Comparison of ENCODE assay signal across 17 mouse cellular contexts in genomic region chr2:127251457-127251856, GRCm38 (mm10). TPM values are rescaled to one million over a fixed set of nuclear protein-coding genes. Genes with fewer than 3 reads are reported as not detected.
DNase-seq lines count a peak whose midpoint lies in the region; ATAC-seq and TF ChIP-seq lines count a peak whose summit lies in the region.
"Had no signal": no experiment of that assay in that cellular context is flagged by ENCODE, and none has a peak within 500 bp of the region (broad histone marks: within the 10 kb centered on the region; RNA-seq: fewer than 3 reads in every experiment).

No protein-coding gene starts in this region.

- no peak for TF ChIP-seq CTCF in gastrocnemius, adult 2 months (IDR thresholded peaks at IDR 0.05)

- no peak for ATAC-seq in heart, embryonic 15.5 days (replicated peaks; ENCODE audit: insufficient number of reproducible peaks, insufficient read depth, low FRiP score, low read depth)
- no peak for ATAC-seq in kidney, embryonic 15.5 days (replicated peaks; ENCODE audit: low FRiP score)
- ATAC-seq in forebrain, embryonic 15.5 days (replicated peaks), result no peak
- ATAC-seq: lung, postnatal 0 days had no signal

- peak; percentile 48 for DNase-seq in gastrocnemius, adult 2 months
- DNase-seq in gastrocnemius, postnatal 4 days (ENCODE audit: low spot score in 2 of 2), result no peak
- no peak for DNase-seq in heart, postnatal 10 days
- DNase-seq in kidney, adult 18-20 months, result no peak
- peak; percentile 23 to 55 for DNase-seq in kidney, postnatal 36 days
- DNase-seq: cerebellum, adult 11-12 months; layer of hippocampus, postnatal 36 days; liver; right cerebral cortex, adult 18-20 months; thymus, postnatal 25 days had no signal

- H3K27ac ChIP-seq in gastrocnemius, adult 2 months, result peak overlapping the region; percentile 97
- H3K27ac ChIP-seq in heart, embryonic 15.5 days, result peak overlapping the region; percentile 68
- peak overlapping the region; percentile 63; the same call in 1 of the 2 replicates for H3K27ac ChIP-seq in kidney, embryonic 15.5 days
- no peak overlapping the region for H3K27ac ChIP-seq in forebrain, embryonic 15.5 days (replicated peaks)
- H3K27ac ChIP-seq: midbrain, embryonic 12.5 days; neural tube, embryonic 13.5 days had no signal

- H3K4me1 ChIP-seq in heart, embryonic 15.5 days (replicated peaks), result peaks cover 44% of the 10 kb centered on the region
- peaks cover 46% of the 10 kb centered on the region for H3K4me1 ChIP-seq in kidney, embryonic 15.5 days
- H3K4me1 ChIP-seq in forebrain, embryonic 15.5 days, result peaks cover 33% of the 10 kb centered on the region

- intact Hi-C loops in gastrocnemius, adult 2 months (cut with DNase I), result loop anchor here (5.0 kb wide), 1 partner anchor 46 kb away; no protein-coding TSS in a partner anchor
- intact Hi-C loops in heart, postnatal 10 days (cut with DNase I), result no loop called here

- H3K4me3 ChIP-seq in gastrocnemius, adult 2 months, result peak overlapping the region; percentile 94
- H3K4me3 ChIP-seq in heart, embryonic 15.5 days, result no peak overlapping the region
- no peak overlapping the region for H3K4me3 ChIP-seq in kidney, embryonic 15.5 days (replicated peaks)
- no peak overlapping the region for H3K4me3 ChIP-seq in forebrain, embryonic 15.5 days
- H3K4me3 ChIP-seq: midbrain, embryonic 12.5 days; neural tube, embryonic 13.5 days had no signal

- no peaks in the 10 kb centered on the region for H3K9me3 ChIP-seq in heart, embryonic 15.5 days (replicated peaks)
- H3K9me3 ChIP-seq in kidney, embryonic 15.5 days (replicated peaks), result no peaks in the 10 kb centered on the region
- no peaks in the 10 kb centered on the region for H3K9me3 ChIP-seq in forebrain, embryonic 15.5 days
- H3K9me3 ChIP-seq: G1E; midbrain, embryonic 12.5 days; neural tube, embryonic 13.5 days had no signal

- no peak overlapping the region for H3K9ac ChIP-seq in heart, embryonic 15.5 days
- H3K9ac ChIP-seq in kidney, embryonic 15.5 days, result no peak overlapping the region
- no peak overlapping the region for H3K9ac ChIP-seq in forebrain, embryonic 15.5 days (replicated peaks)
- H3K9ac ChIP-seq: midbrain, embryonic 12.5 days had no signal

- no peaks in the 10 kb centered on the region for H3K27me3 ChIP-seq in heart, embryonic 15.5 days
- no peaks in the 10 kb centered on the region for H3K27me3 ChIP-seq in kidney, embryonic 15.5 days
- H3K27me3 ChIP-seq in forebrain, embryonic 15.5 days, result no peaks in the 10 kb centered on the region
- H3K27me3 ChIP-seq: midbrain, embryonic 12.5 days; neural tube, embryonic 13.5 days had no signal

- no peak overlapping the region for H3K4me2 ChIP-seq in heart, embryonic 15.5 days
- H3K4me2 ChIP-seq in kidney, embryonic 15.5 days, result no peak overlapping the region
- no peak overlapping the region for H3K4me2 ChIP-seq in forebrain, embryonic 15.5 days (replicated peaks)
- H3K4me2 ChIP-seq: midbrain, embryonic 12.5 days; neural tube, embryonic 13.5 days had no signal

- H3K36me3 ChIP-seq in heart, embryonic 15.5 days, result peaks cover 3% of the 10 kb centered on the region; the same call in 1 of the 2 replicates
- peaks cover 14% of the 10 kb centered on the region for H3K36me3 ChIP-seq in kidney, embryonic 15.5 days
- 0 out of 2 replicates have a peak, but pooled peaks cover 3% of the 10 kb centered on the region for H3K36me3 ChIP-seq in forebrain, embryonic 15.5 days

- WGBS in heart, embryonic 15.5 days, result 39% methylated on average over 3 of the region's 3 CpGs
- 47% methylated on average over 3 of the region's 3 CpGs for WGBS in kidney, embryonic 15.5 days
- 70% methylated on average over 3 of the region's 3 CpGs for WGBS in forebrain, embryonic 15.5 days

RNA-seq across cellular contexts. Expression of gene Tmem127, which starts 3.7 kb away (rescaled TPM):
- 10 to 100 TPM; 21.6 to 24.3 TPM for total RNA-seq in gastrocnemius, adult 2 months (2021)
- 10 to 100 TPM; 47.9 to 48.5 TPM for total RNA-seq in gastrocnemius, postnatal 4 days (2021)
- polyA plus RNA-seq in heart, embryonic 15.5 days (2015; fragmentation: Nextera tagmentation; extraction: Ambion mirVana), result 22.0 and 25.9 TPM in 2 replicates
- total RNA-seq in heart, postnatal 10 days (2021), result 10 to 100 TPM; 39.4 to 40.4 TPM
- polyA plus RNA-seq in kidney, embryonic 15.5 days (2015; fragmentation: Nextera tagmentation; extraction: Ambion mirVana), result 29.0 and 29.3 TPM in 2 replicates
- 46.4 and 51.0 TPM in 2 replicates for polyA plus RNA-seq in forebrain, embryonic 15.5 days (2015; fragmentation: Nextera tagmentation; extraction: Ambion mirVana)

RNA-seq across cellular contexts. Expression of gene Ciao1, which starts 3.8 kb away (rescaled TPM):
- 10 to 100 TPM; 48.4 to 53.4 TPM for total RNA-seq in gastrocnemius, adult 2 months (2021)
- total RNA-seq in gastrocnemius, postnatal 4 days (2021), result 10 to 100 TPM; 51.0 to 55.2 TPM
- polyA plus RNA-seq in heart, embryonic 15.5 days (2015; fragmentation: Nextera tagmentation; extraction: Ambion mirVana), result 57.5 and 58.7 TPM in 2 replicates
- 10 to 100 TPM; 57.2 to 60.4 TPM for total RNA-seq in heart, postnatal 10 days (2021)
- 66.8 and 70.8 TPM in 2 replicates for polyA plus RNA-seq in kidney, embryonic 15.5 days (2015; fragmentation: Nextera tagmentation; extraction: Ambion mirVana)
- polyA plus RNA-seq in forebrain, embryonic 15.5 days (2015; fragmentation: Nextera tagmentation; extraction: Ambion mirVana), result 67.6 and 70.0 TPM in 2 replicates

RNA-seq across cellular contexts. Expression of gene Stard7, which starts 18.6 kb away (rescaled TPM):
- total RNA-seq in gastrocnemius, adult 2 months (2021), result 100 to 1,000 TPM in 1 of 2 experiments, 10 to 100 TPM in 1; 88.9 to 152 TPM
- total RNA-seq in gastrocnemius, postnatal 4 days (2021), result 100 to 1,000 TPM; 108 to 129 TPM
- polyA plus RNA-seq in heart, embryonic 15.5 days (2015; fragmentation: Nextera tagmentation; extraction: Ambion mirVana), result 99.6 and 102 TPM in 2 replicates
- 100 to 1,000 TPM; 184 to 187 TPM for total RNA-seq in heart, postnatal 10 days (2021)
- polyA plus RNA-seq in kidney, embryonic 15.5 days (2015; fragmentation: Nextera tagmentation; extraction: Ambion mirVana), result 76.7 and 78.0 TPM in 2 replicates
- polyA plus RNA-seq in forebrain, embryonic 15.5 days (2015; fragmentation: Nextera tagmentation; extraction: Ambion mirVana), result 94.7 and 99.8 TPM in 2 replicates

RNA-seq across cellular contexts. Expression of gene Snrnp200, which starts 43.3 kb away (rescaled TPM):
- 10 to 100 TPM; 46.2 to 46.8 TPM for total RNA-seq in gastrocnemius, adult 2 months (2021)
- total RNA-seq in gastrocnemius, postnatal 4 days (2021), result 10 to 100 TPM; 65.2 to 65.8 TPM
- polyA plus RNA-seq in heart, embryonic 15.5 days (2015; fragmentation: Nextera tagmentation; extraction: Ambion mirVana), result 32.3 and 43.7 TPM in 2 replicates
- 10 to 100 TPM; 63.3 to 66.8 TPM for total RNA-seq in heart, postnatal 10 days (2021)
- 53.7 and 64.1 TPM in 2 replicates for polyA plus RNA-seq in kidney, embryonic 15.5 days (2015; fragmentation: Nextera tagmentation; extraction: Ambion mirVana)
- polyA plus RNA-seq in forebrain, embryonic 15.5 days (2015; fragmentation: Nextera tagmentation; extraction: Ambion mirVana), result 57.0 and 59.8 TPM in 2 replicates

RNA-seq across cellular contexts. Expression of gene 1810024B03Rik, which starts 43.4 kb away (rescaled TPM):
- total RNA-seq in gastrocnemius, adult 2 months (2021), result under 1 TPM; 0.31 to 0.69 TPM
- 1 to 10 TPM in 1 of 2 experiments, under 1 TPM in 1; 0.67 to 1.2 TPM for total RNA-seq in gastrocnemius, postnatal 4 days (2021)
- polyA plus RNA-seq in heart, embryonic 15.5 days (2015; fragmentation: Nextera tagmentation; extraction: Ambion mirVana), result 1.4 TPM in 2 replicates
- total RNA-seq in heart, postnatal 10 days (2021), result under 1 TPM; 0.53 to 0.67 TPM
- 2.0 and 2.7 TPM in 2 replicates for polyA plus RNA-seq in kidney, embryonic 15.5 days (2015; fragmentation: Nextera tagmentation; extraction: Ambion mirVana)
- 1.3 and 1.7 TPM in 2 replicates for polyA plus RNA-seq in forebrain, embryonic 15.5 days (2015; fragmentation: Nextera tagmentation; extraction: Ambion mirVana)

Comparison
In these comparisons a context has a peak if more than half of its experiments do, and no peak if none do; other contexts are left out.
1. DNase-seq: peak in gastrocnemius, adult 2 months (single experiment) and kidney, postnatal 36 days (2 of 2); none in gastrocnemius, postnatal 4 days (0 of 2), heart, postnatal 10 days (0 of 2) and kidney, adult 18-20 months (single experiment).